Mouse (Mus musculus) forebrain, postnatal 0 days (tissue): ENCODE data around the gene Med4. TPM values are rescaled to one million over a fixed set of nuclear protein-coding genes. Genes with fewer than 3 reads are reported as not detected.
A peak's percentile ranks its signal among the peaks of the same experiment; 100 is the strongest.

ENCODE experiments used
- ATAC-seq: fragments of 200-750 bp; cut with Nextera tagmentation; 2 replicates; pipeline ENCODE4 v1.8.0; 2017; ENCODE audit warnings: mild to moderate bottlenecking, moderate library complexity
- DNase-seq: peaks from one replicate; pipeline ENCODE4 v3.0.0-alpha.2; 2015
- H3K27ac ChIP-seq: fragments of 300-500 bp; sonication (generic); 2 replicates; pipeline ENCODE4 v1.5.1; 2014; ENCODE audit warnings: low read depth, mild to moderate bottlenecking, antibody characterized with exemption, low read length, moderate library complexity, mixed read lengths
- H3K27me3 ChIP-seq: fragments of 300-500 bp; sonication (generic); 2 replicates; pipeline ENCODE4 v1.6.1; 2014; ENCODE audit warnings: mild to moderate bottlenecking, low read length, mixed read lengths; ENCODE audit not compliant: insufficient read depth
- H3K36me3 ChIP-seq: fragments of 300-500 bp; sonication (generic); 2 replicates; pipeline ENCODE4 v1.6.1; 2014; ENCODE audit warnings: mild to moderate bottlenecking, moderate library complexity; ENCODE audit not compliant: insufficient read depth
- H3K4me1 ChIP-seq: fragments of 300-500 bp; sonication (generic); 2 replicates; pipeline ENCODE4 v1.6.1; 2014; ENCODE audit warnings: antibody characterized with exemption; ENCODE audit not compliant: insufficient read depth
- H3K4me2 ChIP-seq: fragments of 300-500 bp; sonication (generic); 2 replicates; pipeline ENCODE4 v1.6.1; 2014; ENCODE audit warnings: low read depth, mild to moderate bottlenecking, moderate library complexity
- H3K4me3 ChIP-seq: fragments of 300-500 bp; sonication (generic); 2 replicates; pipeline ENCODE4 v1.5.1; 2014; ENCODE audit warnings: low read depth, low read length, mixed read lengths
- H3K9ac ChIP-seq: fragments of 300-500 bp; sonication (generic); 2 replicates; pipeline ENCODE4 v1.6.1; 2014; ENCODE audit warnings: mild to moderate bottlenecking
- H3K9me3 ChIP-seq: fragments of 300-500 bp; sonication (generic); 2 replicates; pipeline ENCODE4 v1.6.1; 2016; ENCODE audit warnings: low read length
- CTCF ChIP-seq: sonication (generic); IDR thresholded peaks from 2 replicates; pipeline ENCODE4 v1.5.1; 2016; ENCODE audit warnings: antibody characterized with exemption, control low read depth, low read depth
- WGBS: fragments of 180-500 bp; shearing (Covaris S2); extraction: QIAGEN DNeasy Blood & Tissue Kit; methylation state at CpG from one replicate; pipeline ENCODE4 v1.1.7; 2014; 5-methylcytosine and 5-hydroxymethylcytosine counted together
- polyA plus RNA-seq: library from polyadenylated mRNA; unstranded; fragments of >200 nt; fragmentation: Nextera tagmentation; extraction: Ambion mirVana; gene quantifications from 2 replicates; pipeline ENCODE4 v1.2.1, GENCODE M21; 2015
- total RNA-seq: library from RNA; depleted of rRNA; stranded (reverse); fragments of >200 nt; gene quantifications from 2 replicates; pipeline ENCODE4 v1.2.3, GENCODE M21; 2014

Med4 gene
- total and polyA plus RNA-seq, 2 experiments from 2014 or later = 38.4 to 89.6 TPM

DNA sequence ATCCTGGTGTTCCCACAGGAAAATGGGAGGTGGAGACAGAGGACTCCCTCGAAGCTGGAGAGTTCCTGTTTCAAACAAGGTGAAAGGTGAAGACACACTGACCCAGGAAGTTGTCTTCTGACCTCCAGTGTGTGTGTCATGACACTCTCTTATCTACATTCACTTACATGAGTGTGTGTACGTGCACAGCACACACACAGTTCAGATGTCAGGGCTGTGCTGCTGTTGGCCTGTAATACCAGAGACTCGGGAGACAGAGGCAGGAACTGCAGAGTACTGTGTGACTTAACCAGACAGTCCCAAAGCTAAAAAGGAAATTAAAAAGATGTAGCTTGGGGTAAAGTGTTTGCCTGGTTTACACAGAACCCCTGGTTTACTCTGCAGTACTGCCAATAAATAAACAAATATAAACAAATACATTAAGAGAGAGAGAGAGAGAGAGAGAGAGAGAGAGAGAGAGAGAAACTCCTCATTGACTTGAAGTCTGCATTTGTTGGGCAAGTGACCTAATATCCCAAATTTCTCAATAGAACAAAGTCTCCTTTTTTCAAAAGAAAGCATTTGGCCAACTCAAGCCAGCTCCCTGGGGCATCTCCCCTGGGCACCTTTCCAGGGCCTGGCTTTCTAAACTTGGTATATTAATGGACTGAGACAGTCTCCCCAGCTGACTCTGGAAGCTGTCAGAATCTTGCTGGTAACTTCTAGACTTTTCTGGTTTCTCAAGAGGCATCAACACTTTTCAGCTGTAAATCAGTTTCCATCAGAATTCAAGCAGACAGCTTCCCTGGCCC, 36.0 kb upstream of the Med4 start:
- H3K9ac ChIP-seq = no peak overlapping the region
- H3K4me3 ChIP-seq = no peak overlapping the region
- no peaks in the 10 kb centered on the region for H3K36me3 ChIP-seq
- no peaks in the 10 kb centered on the region for H3K9me3 ChIP-seq
- TF ChIP-seq CTCF = no peak
- DNase-seq (peak; percentile 46), ATAC-seq (no peak)
- H3K4me1 ChIP-seq = no peaks in the 10 kb centered on the region
- H3K27me3 ChIP-seq = no peaks in the 10 kb centered on the region
- 55% methylated on average over 3 of the region's 3 CpGs for WGBS
- H3K4me2 ChIP-seq = no peak overlapping the region
- H3K27ac ChIP-seq = no peak overlapping the region

DNA sequence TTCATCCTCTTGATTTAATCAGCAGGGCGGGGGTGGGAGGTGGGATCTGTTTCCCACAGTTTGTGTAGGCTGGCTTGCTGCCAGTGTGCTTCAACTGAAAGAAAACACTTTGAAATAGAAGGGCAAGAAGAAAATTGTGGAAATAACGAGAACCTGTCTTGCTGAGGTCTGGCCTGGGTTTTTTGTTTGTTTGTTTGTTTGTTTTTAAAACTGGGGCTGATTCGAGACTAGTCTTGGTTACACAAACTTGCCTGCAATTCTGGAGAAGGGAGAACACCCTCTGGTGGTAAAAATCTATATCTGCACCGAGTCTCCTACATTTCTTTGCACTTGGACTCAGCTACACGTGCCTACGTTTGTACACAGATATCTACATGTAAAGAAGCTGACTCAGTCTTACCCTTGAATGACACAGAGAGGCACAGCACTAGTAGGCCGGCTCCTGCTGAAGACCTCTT, 35.2 kb upstream of the Med4 start:
- TF ChIP-seq CTCF = peak; percentile 68
- peak; percentile 60 for ATAC-seq

DNA sequence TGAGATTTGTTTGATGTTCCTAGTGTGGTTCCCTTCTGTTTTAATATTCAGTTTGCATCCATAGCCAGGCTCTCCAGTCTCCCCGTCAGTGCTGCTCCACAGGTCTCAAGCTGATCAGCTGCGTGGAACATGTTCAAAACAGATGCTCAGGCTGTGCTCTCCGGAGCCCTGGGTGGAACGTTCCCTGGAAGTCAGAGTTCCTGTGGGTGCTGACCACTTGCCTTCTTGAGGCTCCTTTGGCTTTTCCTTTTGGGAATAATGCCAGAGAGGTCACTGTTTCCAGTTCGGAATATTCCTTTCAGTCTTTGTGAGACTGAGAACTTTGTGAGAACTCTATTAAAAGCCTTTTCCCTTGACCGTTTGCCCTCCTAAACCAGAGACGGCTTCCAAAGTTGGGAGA, 34.3 kb upstream of the Med4 start:
- H3K4me2 ChIP-seq = no peak overlapping the region
- 54% methylated on average over 7 of the region's 7 CpGs for WGBS
- H3K4me1 ChIP-seq = no peaks in the 10 kb centered on the region
- TF ChIP-seq CTCF = no peak
- no peak overlapping the region for H3K27ac ChIP-seq
- H3K9me3 ChIP-seq = no peaks in the 10 kb centered on the region
- DNase-seq = no peak
- no peak for ATAC-seq
- H3K9ac ChIP-seq = no peak overlapping the region
- no peaks in the 10 kb centered on the region for H3K36me3 ChIP-seq
- H3K4me3 ChIP-seq = no peak overlapping the region
- H3K27me3 ChIP-seq = no peaks in the 10 kb centered on the region

More for the DNA sequence above, 35.2 kb upstream of the Med4 start:
- H3K4me1 ChIP-seq = no peaks in the 10 kb centered on the region
- peak; percentile 69 for DNase-seq
- H3K9ac ChIP-seq = no peak overlapping the region
- no peaks in the 10 kb centered on the region for H3K36me3 ChIP-seq
- WGBS = 9% methylated on average over 7 of the region's 7 CpGs
- no peak overlapping the region for H3K4me3 ChIP-seq
- H3K9me3 ChIP-seq = no peaks in the 10 kb centered on the region
- H3K4me2 ChIP-seq = no peak overlapping the region
- no peaks in the 10 kb centered on the region for H3K27me3 ChIP-seq
- no peak overlapping the region for H3K27ac ChIP-seq

DNA sequence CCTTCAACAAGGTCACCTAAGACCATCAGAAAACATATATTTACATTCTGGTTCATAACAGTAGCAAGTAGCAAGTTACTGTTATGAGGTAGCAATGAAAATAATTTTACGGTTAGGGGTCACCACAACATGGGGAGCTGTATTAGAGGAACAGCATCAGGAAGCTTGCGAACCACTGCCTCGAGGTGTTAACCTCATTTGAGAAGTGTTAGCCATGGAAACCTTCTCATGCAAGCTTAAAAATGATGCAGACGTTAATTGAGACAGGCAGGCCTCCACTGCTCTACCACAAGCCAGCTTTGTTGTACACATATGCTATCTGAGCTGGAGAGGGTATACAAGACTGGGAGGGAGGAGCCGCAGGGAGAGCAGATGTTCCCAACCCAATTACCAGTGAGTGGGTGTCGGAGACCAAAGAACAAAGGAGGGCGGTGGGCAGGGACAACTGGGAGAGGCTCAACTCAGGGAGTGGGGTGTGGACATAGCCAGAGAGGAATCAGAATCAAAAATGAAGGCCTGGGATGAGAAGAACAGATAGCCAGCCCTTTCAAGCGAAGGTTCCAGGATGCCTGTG, 33.4 kb upstream of the Med4 start:
- 52% methylated on average over 8 of the region's 8 CpGs for WGBS

DNA sequence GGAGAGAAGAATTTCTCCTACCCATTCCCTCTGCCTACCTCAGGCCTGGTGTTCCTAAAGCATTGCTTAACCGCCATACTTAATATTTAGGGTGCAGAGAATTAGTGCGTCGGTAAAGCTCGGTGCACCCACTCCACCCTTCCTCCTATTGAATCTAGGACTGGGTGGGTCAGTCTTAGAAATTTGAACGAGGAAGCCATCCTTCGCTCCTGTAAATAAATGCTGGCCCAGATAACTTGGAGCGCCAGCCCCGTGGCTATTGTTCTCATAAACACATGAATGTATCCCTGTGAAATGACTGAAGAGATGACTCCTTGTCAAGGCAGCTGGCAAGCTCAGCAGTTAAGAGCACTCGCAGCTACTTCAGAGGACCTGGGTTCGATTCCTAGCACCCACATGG, 32.7 kb upstream of the Med4 start:
- H3K9ac ChIP-seq = no peak overlapping the region
- no peaks in the 10 kb centered on the region for H3K4me1 ChIP-seq
- TF ChIP-seq CTCF = no peak
- no peak overlapping the region for H3K4me3 ChIP-seq
- H3K27ac ChIP-seq = no peak overlapping the region
- WGBS = 95% methylated on average over 10 of the region's 10 CpGs
- no peak overlapping the region for H3K4me2 ChIP-seq
- no peaks in the 10 kb centered on the region for H3K36me3 ChIP-seq
- no peak for ATAC-seq
- no peak for DNase-seq
- H3K9me3 ChIP-seq = no peaks in the 10 kb centered on the region
- no peaks in the 10 kb centered on the region for H3K27me3 ChIP-seq

More for the DNA sequence above, 33.4 kb upstream of the Med4 start:
- Histone ChIP-seq H3K4me1 (no peaks in the 10 kb centered on the region), H3K36me3 (no peaks in the 10 kb centered on the region), H3K27me3 (no peaks in the 10 kb centered on the region), H3K9me3 (no peaks in the 10 kb centered on the region), H3K4me3 (no peak overlapping the region), H3K27ac (no peak overlapping the region), H3K4me2 (no peak overlapping the region), H3K9ac (no peak overlapping the region)
- ATAC-seq (peak; percentile 51), DNase-seq (no peak)
- no peak for TF ChIP-seq CTCF

DNA sequence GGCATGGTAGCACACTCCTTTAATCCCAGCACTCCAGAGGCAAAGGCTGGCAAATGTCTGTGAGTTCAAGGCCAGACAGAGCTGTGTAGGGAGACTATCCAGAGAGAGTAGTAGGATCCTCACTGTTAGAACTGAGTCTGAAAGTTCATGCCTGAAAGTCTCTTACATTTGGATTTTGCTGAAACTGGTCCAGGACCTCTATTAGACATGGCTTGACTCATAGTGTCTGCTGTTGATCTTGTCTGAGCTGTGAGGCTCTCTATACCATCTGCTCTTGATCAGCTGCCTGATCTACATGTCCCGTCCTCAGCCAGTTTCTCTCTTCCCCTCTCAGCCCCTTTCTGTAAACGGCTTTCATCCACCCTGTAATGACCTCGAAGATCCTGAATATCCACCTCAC, 31.5 kb upstream of the Med4 start:
- no peak overlapping the region for H3K9ac ChIP-seq
- ATAC-seq = no peak
- no peak for DNase-seq
- no peak for TF ChIP-seq CTCF
- H3K4me1 ChIP-seq = no peaks in the 10 kb centered on the region
- H3K9me3 ChIP-seq = no peaks in the 10 kb centered on the region
- no peaks in the 10 kb centered on the region for H3K27me3 ChIP-seq
- H3K36me3 ChIP-seq = no peaks in the 10 kb centered on the region
- H3K4me2 ChIP-seq = no peak overlapping the region
- no peak overlapping the region for H3K4me3 ChIP-seq
- WGBS = 80% methylated on average over 3 of the region's 3 CpGs
- H3K27ac ChIP-seq = no peak overlapping the region

DNA sequence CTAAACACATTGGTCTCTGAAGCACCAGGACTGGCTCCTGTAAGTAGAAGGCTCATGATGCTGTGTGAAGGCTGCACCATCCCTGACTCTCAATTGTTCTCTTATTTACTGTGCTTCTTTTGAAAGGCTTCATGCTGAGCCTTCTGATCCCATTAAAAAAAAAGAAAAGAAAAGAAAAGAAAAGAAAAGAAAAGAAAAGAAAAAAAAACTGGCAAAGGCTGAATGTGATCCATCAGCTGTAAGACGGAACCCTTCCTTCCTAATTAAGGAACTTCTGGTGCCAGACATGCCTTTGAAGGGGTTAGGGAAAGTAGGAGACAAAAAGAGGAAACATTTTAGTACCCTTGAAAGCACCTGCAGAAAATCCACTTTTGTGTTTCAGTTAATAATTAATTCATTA, 30.1 kb upstream of the Med4 start:
- Histone ChIP-seq H3K9ac (no peak overlapping the region), H3K4me1 (no peaks in the 10 kb centered on the region), H3K4me3 (no peak overlapping the region), H3K4me2 (no peak overlapping the region), H3K27ac (no peak overlapping the region), H3K36me3 (no peaks in the 10 kb centered on the region), H3K9me3 (no peaks in the 10 kb centered on the region), H3K27me3 (no peaks in the 10 kb centered on the region)
- TF ChIP-seq CTCF = no peak
- 23% methylated on average over 1 of the region's 1 CpGs for WGBS
- ATAC-seq (no peak), DNase-seq (no peak)
